Mouse (Mus musculus) embryonic facial prominence, embryonic 12.5 days (tissue): ENCODE data around the gene Arl13b. TPM values are rescaled to one million over a fixed set of nuclear protein-coding genes. Genes with fewer than 3 reads are reported as not detected.

Experiments
- ATAC-seq: fragments of 200-750 bp; cut with Nextera tagmentation; 2 replicates; pipeline ENCODE4 v1.8.0; 2017; ENCODE audit not compliant: insufficient number of reproducible peaks, insufficient read depth, low FRiP score, low TSS enrichment
- H3K27ac ChIP-seq: fragments of 300-500 bp; sonication (generic); 2 replicates; pipeline ENCODE4 v1.5.1; 2016; ENCODE audit warnings: mild to moderate bottlenecking
- H3K27me3 ChIP-seq: fragments of 300-500 bp; sonication (generic); 2 replicates; pipeline ENCODE4 v1.6.1; 2016; ENCODE audit warnings: mild to moderate bottlenecking, moderate library complexity
- H3K36me3 ChIP-seq: fragments of 300-500 bp; sonication (generic); 2 replicates; pipeline ENCODE4 v1.6.1; 2016; ENCODE audit warnings: mild to moderate bottlenecking
- H3K4me1 ChIP-seq: fragments of 300-500 bp; sonication (generic); 2 replicates; pipeline ENCODE4 v1.6.1; 2016
- H3K4me2 ChIP-seq: fragments of 300-500 bp; sonication (generic); replicated peaks from 2 replicates; pipeline ENCODE4 v1.6.1; 2016; ENCODE audit warnings: mild to moderate bottlenecking, moderate library complexity
- H3K4me3 ChIP-seq: fragments of 300-500 bp; sonication (generic); 2 replicates; pipeline ENCODE4 v1.5.1; 2016; ENCODE audit warnings: mild to moderate bottlenecking
- H3K9ac ChIP-seq: fragments of 300-500 bp; sonication (generic); 2 replicates; pipeline ENCODE4 v1.6.1; 2016; ENCODE audit warnings: mild to moderate bottlenecking, moderate library complexity
- H3K9me3 ChIP-seq: fragments of 300-500 bp; sonication (generic); 2 replicates; pipeline ENCODE4 v1.6.1; 2016; ENCODE audit warnings: mild to moderate bottlenecking, moderate library complexity
- WGBS: fragments of 180-500 bp; shearing (Covaris S2); methylation state at CpG from one replicate; pipeline ENCODE4 v1.1.7; 2016; 5-methylcytosine and 5-hydroxymethylcytosine counted together
- microRNA-seq: library from miRNA; unstranded; fragments of <30 nt; microRNA quantifications from one replicate; pipeline ENCODE4, GENCODE M21; 2017
- polyA plus RNA-seq: library from polyadenylated mRNA; unstranded; fragments of >200 nt; fragmentation: Nextera tagmentation; extraction: Ambion mirVana; gene quantifications from 2 replicates; pipeline ENCODE4 v1.2.1, GENCODE M21; 2016

Arl13b gene
- polyA plus RNA-seq, 1 experiment from 2014 or later, result 24.4 TPM

- WGBS, result 84% methylated on average over 11 of the region's 11 CpGs
- Histone ChIP-seq H3K27me3 (no peaks in the 10 kb centered on the region), H3K27ac (no peak overlapping the region), H3K4me1 (peaks cover 11% of the 10 kb centered on the region; the same call in 1 of the 2 replicates), H3K9ac (no peak overlapping the region), H3K36me3 (no peaks in the 10 kb centered on the region), H3K4me3 (no peak overlapping the region), H3K4me2 (no peak overlapping the region), H3K9me3 (no peaks in the 10 kb centered on the region)
- no peak for ATAC-seq
These were observed 70.8 kb downstream of the Arl13b start for GRCm38 (mm10) chr16:62776034-62776433.

DNA sequence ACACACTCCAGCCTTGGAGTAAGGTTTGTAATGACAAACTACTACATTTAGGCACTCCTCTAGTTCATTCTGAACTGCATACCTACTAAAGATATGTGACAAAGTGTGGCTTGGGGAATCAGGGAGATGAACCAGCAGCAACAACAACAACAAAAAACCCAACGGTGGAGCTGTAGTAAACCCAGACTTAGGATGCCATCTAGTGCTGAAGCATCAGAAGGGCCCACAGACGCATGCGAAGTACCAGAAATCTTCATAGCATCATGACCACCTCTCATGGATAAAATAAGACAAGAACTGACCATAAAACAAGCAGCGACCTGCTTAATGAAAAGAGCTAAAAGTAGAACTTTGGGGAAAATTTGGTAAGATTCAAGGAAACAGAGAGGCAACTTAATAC is 73.4 kb downstream of the Arl13b start:
- H3K4me1 ChIP-seq, result peaks cover 8% of the 10 kb centered on the region; the same call in 1 of the 2 replicates
- no peak overlapping the region for H3K9ac ChIP-seq
- H3K27ac ChIP-seq, result no peak overlapping the region
- no peak overlapping the region for H3K4me3 ChIP-seq
- H3K4me2 ChIP-seq, result no peak overlapping the region
- H3K36me3 ChIP-seq, result no peaks in the 10 kb centered on the region
- no peak for ATAC-seq
- H3K27me3 ChIP-seq, result no peaks in the 10 kb centered on the region
- WGBS, result 81% methylated on average over 4 of the region's 4 CpGs
- H3K9me3 ChIP-seq, result no peaks in the 10 kb centered on the region

- Histone ChIP-seq H3K9ac (no peak overlapping the region), H3K4me2 (no peak overlapping the region), H3K27ac (no peak overlapping the region), H3K4me3 (no peak overlapping the region), H3K27me3 (no peaks in the 10 kb centered on the region), H3K36me3 (no peaks in the 10 kb centered on the region), H3K4me1 (no peaks in the 10 kb centered on the region), H3K9me3 (peaks cover 4% of the 10 kb centered on the region; the same call in 1 of the 2 replicates)
- 100% methylated on average over 2 of the region's 2 CpGs for WGBS
- ATAC-seq, result no peak
These were observed 88.5 kb downstream of the Arl13b start for GRCm38 (mm10) chr16:62758340-62758739.

DNA sequence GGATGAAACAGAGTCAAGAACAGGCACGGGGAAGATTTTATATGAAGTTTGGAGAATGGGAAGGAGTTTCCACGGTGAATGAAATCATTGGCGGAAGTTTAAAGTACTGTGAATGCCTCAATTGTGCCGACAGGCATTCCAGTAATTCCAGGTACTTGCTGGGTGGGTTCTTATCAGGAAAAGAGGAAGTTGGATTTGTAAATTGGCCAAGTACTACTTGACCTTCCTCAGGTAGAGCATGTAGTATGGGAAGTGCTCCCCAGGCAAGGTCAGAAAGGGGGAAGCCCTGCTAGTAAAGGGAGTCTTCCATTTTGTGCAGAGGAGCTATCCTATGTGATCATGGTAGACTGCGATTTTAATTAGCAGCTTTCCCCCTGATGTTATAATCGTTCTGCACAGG is 91.5 kb downstream of the Arl13b start:
- ATAC-seq, result no peak
- no peaks in the 10 kb centered on the region for H3K4me1 ChIP-seq
- H3K4me2 ChIP-seq, result no peak overlapping the region
- no peak overlapping the region for H3K9ac ChIP-seq
- H3K36me3 ChIP-seq, result no peaks in the 10 kb centered on the region
- H3K27me3 ChIP-seq, result no peaks in the 10 kb centered on the region
- H3K27ac ChIP-seq, result no peak overlapping the region
- no peak overlapping the region for H3K4me3 ChIP-seq
- H3K9me3 ChIP-seq, result peaks cover 4% of the 10 kb centered on the region; the same call in 1 of the 2 replicates
- WGBS, result 86% methylated on average over 6 of the region's 6 CpGs

DNA sequence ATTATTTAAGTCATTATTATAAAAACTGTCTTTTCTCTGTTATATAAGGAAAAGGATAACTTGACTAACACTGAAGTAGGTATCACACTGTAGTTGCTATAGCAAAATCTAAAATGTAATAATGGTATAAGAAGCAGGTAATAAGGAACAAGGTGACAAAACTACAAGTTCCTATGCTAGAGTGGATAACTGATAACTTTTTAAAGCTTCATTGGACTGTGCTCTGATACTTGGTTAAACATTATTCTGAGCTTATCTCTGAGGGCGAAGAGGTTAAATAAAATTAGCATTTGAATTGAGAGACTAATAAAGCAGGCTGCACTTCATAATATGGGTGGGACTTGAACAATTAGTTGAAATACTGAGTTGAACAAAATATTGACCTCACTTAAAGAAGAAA is 93.2 kb downstream of the Arl13b start:
- Histone ChIP-seq H3K36me3 (no peaks in the 10 kb centered on the region), H3K9me3 (peaks cover 4% of the 10 kb centered on the region; the same call in 1 of the 2 replicates), H3K9ac (no peak overlapping the region), H3K4me1 (no peaks in the 10 kb centered on the region), H3K27me3 (no peaks in the 10 kb centered on the region), H3K4me2 (no peak overlapping the region), H3K4me3 (no peak overlapping the region), H3K27ac (no peak overlapping the region)
- no peak for ATAC-seq
- 88% methylated on average over 1 of the region's 1 CpGs for WGBS

DNA sequence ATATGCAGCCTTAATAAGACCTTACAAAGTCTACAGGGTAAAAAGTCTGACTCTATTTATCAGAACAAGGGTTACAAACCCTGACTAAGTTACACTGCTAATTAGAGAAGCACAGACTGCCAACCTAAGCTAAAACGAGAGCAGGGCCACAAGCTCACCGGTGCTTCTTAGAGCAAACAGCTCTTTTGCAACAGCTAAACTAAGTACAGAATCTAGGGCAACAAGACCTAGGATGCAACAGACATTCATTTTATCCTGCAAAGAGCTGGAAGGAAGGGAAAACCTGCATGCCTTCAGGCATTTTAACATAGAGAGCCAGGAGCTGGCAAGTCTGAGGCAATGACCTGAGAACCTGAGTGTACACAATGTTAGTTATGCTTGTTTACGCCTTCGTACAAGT is 93.8 kb downstream of the Arl13b start:
- Histone ChIP-seq H3K36me3 (no peaks in the 10 kb centered on the region), H3K27ac (no peak overlapping the region), H3K4me3 (no peak overlapping the region), H3K9me3 (no peaks in the 10 kb centered on the region), H3K4me2 (no peak overlapping the region), H3K27me3 (no peaks in the 10 kb centered on the region), H3K4me1 (no peaks in the 10 kb centered on the region), H3K9ac (no peak overlapping the region)
- ATAC-seq, result no peak
- WGBS, result 89% methylated on average over 4 of the region's 4 CpGs

GRCm38 (mm10) chr16:62745875-62746274 is 101.0 kb downstream of the Arl13b start:
- Histone ChIP-seq H3K4me1 (no peaks in the 10 kb centered on the region), H3K4me3 (no peak overlapping the region), H3K9me3 (no peaks in the 10 kb centered on the region), H3K27ac (no peak overlapping the region), H3K36me3 (no peaks in the 10 kb centered on the region), H3K9ac (no peak overlapping the region), H3K27me3 (no peaks in the 10 kb centered on the region), H3K4me2 (no peak overlapping the region)
- no peak for ATAC-seq
- WGBS, result 83% methylated on average over 2 of the region's 2 CpGs

Small RNA genes within 50 kb of the gene (microRNA-seq; reads per million reads assigned to microRNA genes)
- not detected for gene Gm25986

Other genes with a start within 250 kb of the Arl13b start
- 7.9 and 9.5 TPM in 2 replicates for gene Nsun3, start 60.2 kb downstream of the Arl13b start, polyA plus RNA-seq
- gene Stx19, start 32.4 kb downstream of the Arl13b start, polyA plus RNA-seq, result 0.71 and 0.78 TPM in 2 replicates
- 30.5 and 34.8 TPM in 2 replicates for gene Pros1, start 7.3 kb upstream of the Arl13b start, polyA plus RNA-seq